Mouse (Mus musculus): Measurements from ENCODE around the gene Zfp709. TPM values are rescaled to one million over a fixed set of nuclear protein-coding genes. Genes with fewer than 3 reads are reported as not detected.
"Not testable (repeated sequence)": the region's sequence is repeated elsewhere in the genome, so short reads cannot be mapped to it uniquely, and the experiment has no call there.

Gene Zfp709
- polyA plus RNA-seq (2012; ENCODE audit: insufficient read depth, low replicate concordance), result 0.37 and 0.64 TPM in 2 replicates

DNA sequence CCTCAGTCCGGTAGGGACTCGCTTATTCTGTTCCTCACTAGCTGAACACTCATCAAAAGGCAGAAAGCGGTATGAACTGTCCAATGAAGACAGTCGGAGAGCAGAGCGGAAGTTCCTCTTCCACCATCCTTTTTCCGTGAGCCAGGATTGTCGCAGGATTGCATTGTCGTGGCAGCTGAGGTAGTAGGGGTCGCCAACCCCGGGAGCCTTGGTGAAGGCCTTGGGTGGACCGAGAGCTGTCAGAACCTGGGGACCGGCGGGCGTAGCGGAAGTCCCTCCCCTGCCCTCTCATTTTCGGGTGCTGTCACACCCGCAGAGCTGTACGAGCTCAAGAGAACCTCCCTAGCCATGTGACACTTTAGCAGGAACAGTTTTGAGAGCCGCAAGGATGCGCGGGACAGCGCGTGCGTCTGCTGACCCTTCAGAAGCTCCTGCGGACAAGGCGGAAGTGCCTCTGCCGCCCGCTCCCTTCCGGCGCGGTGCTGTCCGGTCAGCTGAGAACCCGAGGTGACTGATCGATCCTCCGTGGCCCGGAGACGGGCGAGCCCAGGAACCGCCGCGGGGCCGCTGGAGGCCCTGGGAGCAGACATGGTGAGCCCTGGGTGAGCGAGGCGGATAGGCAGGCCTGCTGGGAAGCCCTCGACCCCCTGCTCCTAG lies at the start of gene Zfp709:
Gene Zfp709 (plus strand): TSS at position 402 of the 657 bp plus-strand sequence.
- peak within 1 kb of the TSS; percentile 92 for H3K4me3 ChIP-seq (replicated peaks)
- peaks cover 36% of the 10 kb centered on the region for H3K9me3 ChIP-seq
- no peak for TF ChIP-seq GATA1 (IDR thresholded peaks at IDR 0.05; ENCODE audit: borderline replicate concordance, low read length)
- no peak for TF ChIP-seq FLI1 (IDR thresholded peaks at IDR 0.05; ENCODE audit: low read length)
- peaks cover 8% of the 10 kb centered on the region; the same call in 1 of the 2 replicates for H3K4me1 ChIP-seq
- peaks cover 9% of the 10 kb centered on the region for H3K27me3 ChIP-seq (replicated peaks)
- H3K36me3 ChIP-seq (replicated peaks; ENCODE audit: low read length), result peaks cover 20% of the 10 kb centered on the region

DNA sequence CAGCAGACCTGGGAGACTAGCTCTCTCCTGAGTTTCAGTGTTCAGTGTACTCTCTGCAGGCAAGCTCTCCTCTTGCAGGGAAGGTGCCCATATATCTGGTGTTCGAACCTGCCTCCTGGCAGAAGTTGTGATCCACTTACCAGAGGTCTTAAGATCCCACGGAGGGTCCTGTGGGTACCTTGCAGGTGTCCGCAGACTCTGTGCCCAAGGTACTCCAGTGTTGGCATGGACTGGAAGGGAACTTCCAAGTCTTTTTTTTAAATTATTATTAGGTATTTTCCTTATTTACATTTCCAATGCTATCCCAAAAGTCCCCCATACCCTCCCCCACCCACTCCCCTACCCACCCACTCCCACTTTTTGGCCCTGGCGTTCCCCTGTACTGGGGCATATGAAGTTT lies 43.6 kb upstream of the Zfp709 start:
- H3K36me3 ChIP-seq (replicated peaks; ENCODE audit: low read length); H3K27me3 ChIP-seq (replicated peaks); H3K4me3 ChIP-seq (replicated peaks); H3K4me1 ChIP-seq; H3K9me3 ChIP-seq: not testable (repeated sequence)

DNA sequence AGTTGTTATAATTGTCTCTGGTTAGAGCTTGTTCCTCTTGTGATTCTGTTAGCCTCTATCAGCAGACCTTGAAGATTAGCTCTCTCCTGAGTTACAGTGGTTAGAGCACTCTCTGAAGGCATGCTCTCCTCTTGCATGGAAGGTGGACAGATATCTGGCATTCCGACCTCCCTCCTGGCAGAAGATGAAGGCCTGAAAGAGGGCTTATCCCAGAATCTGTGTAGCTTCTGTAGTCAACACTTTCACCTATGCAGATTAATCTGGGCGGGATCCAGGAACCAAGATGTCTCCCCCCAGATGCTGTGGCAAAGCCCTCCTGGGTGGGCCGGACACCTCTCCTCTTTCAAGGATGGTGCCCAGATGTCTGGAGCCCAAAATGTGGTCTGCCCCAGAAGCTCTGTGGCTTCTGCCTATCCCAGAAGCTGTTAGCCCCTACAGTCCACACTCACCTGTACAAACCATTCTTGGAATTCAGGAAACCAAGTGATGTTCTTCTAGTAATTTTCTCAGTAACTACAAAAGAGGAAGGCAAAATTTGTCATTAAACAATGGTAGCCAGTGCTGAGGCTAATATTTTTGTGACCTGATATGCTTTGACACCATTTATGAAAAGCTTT lies 40.5 kb upstream of the Zfp709 start:
- H3K4me3 ChIP-seq (replicated peaks); H3K27me3 ChIP-seq (replicated peaks); H3K4me1 ChIP-seq; H3K36me3 ChIP-seq (replicated peaks; ENCODE audit: low read length); H3K9me3 ChIP-seq: not testable (repeated sequence)

- not testable (repeated sequence) for H3K4me1 ChIP-seq; H3K4me3 ChIP-seq (replicated peaks); H3K9me3 ChIP-seq; H3K36me3 ChIP-seq (replicated peaks; ENCODE audit: low read length); H3K27me3 ChIP-seq (replicated peaks)
Measured at GRCm38 (mm10) chr8:71842476-71842875, 39.3 kb upstream of the Zfp709 start.

- not testable (repeated sequence) for H3K4me3 ChIP-seq (replicated peaks); H3K27me3 ChIP-seq (replicated peaks); H3K4me1 ChIP-seq; H3K36me3 ChIP-seq (replicated peaks; ENCODE audit: low read length); H3K9me3 ChIP-seq
Measured at GRCm38 (mm10) chr8:71844453-71844852, 37.4 kb upstream of the Zfp709 start.

- H3K36me3 ChIP-seq (replicated peaks; ENCODE audit: low read length); H3K27me3 ChIP-seq (replicated peaks); H3K9me3 ChIP-seq; H3K4me3 ChIP-seq (replicated peaks); H3K4me1 ChIP-seq: not testable (repeated sequence)
Measured at GRCm38 (mm10) chr8:71845993-71846483, 35.8 kb upstream of the Zfp709 start.

- H3K9me3 ChIP-seq; H3K4me3 ChIP-seq (replicated peaks); H3K4me1 ChIP-seq; H3K27me3 ChIP-seq (replicated peaks); H3K36me3 ChIP-seq (replicated peaks; ENCODE audit: low read length): not testable (repeated sequence)
Measured at GRCm38 (mm10) chr8:71846745-71847144, 35.1 kb upstream of the Zfp709 start.

- H3K4me1 ChIP-seq; H3K4me3 ChIP-seq (replicated peaks); H3K9me3 ChIP-seq; H3K27me3 ChIP-seq (replicated peaks); H3K36me3 ChIP-seq (replicated peaks; ENCODE audit: low read length): not testable (repeated sequence)
Measured at GRCm38 (mm10) chr8:71851014-71851413, 30.8 kb upstream of the Zfp709 start.

- H3K9me3 ChIP-seq; H3K36me3 ChIP-seq (replicated peaks; ENCODE audit: low read length); H3K27me3 ChIP-seq (replicated peaks); H3K4me3 ChIP-seq (replicated peaks); H3K4me1 ChIP-seq: not testable (repeated sequence)
Measured at GRCm38 (mm10) chr8:71853360-71853759, 28.5 kb upstream of the Zfp709 start.

DNA sequence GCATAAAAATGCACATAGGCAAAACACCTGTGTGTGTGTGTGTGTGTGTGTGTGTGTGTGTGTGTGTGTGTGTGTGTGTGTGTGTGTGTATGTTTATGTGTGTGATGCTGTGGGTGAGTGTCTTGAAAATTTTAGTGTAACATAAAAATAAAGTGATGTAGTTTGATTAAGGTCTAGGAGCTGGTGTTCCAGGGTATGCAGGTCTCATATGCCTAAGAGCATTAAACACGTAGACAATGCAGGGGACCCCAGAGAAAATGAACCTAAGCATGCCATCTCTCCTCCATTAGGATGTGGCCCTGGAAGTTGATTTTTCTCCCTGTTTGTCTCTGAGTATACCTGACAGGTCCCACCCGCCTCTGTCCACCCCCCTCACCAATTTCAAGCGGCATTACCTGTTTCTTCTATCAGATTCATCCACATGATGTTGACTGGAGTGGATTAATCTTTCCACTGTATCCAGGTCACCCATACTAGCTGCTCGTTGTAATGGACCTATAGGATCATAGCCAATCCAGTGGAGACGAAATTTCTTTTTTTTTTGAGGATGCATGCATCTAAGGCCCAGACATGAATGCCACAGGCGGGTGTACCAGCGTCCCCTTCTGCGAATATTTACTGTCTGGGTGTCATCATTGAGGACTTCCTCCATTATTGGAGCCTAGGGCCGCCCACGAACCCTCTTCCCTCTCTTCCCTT lies 25.0 kb upstream of the Zfp709 start:
- H3K36me3 ChIP-seq (replicated peaks; ENCODE audit: low read length); H3K4me1 ChIP-seq: not testable (repeated sequence)

DNA sequence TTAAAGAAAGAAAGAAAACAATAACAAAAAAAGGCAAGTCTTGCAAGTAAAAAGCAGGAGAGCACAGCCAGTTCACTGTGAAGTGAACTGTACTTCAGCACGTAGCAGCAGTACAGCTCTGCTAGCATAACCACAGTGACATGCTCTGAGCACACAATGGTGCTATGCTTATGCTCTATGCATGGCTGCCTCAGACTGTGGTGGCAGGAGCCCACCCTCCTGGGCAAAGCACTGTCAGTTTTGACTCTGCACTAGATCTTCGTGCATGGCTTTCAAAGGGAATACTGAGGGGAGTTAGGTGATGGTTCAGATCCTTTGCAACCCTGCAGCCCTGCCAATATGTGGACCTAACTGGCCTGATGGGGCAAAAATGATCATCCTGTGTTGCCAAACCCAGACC lies 24.5 kb upstream of the Zfp709 start:
- H3K27me3 ChIP-seq (replicated peaks); H3K9me3 ChIP-seq; H3K36me3 ChIP-seq (replicated peaks; ENCODE audit: low read length); H3K4me3 ChIP-seq (replicated peaks); H3K4me1 ChIP-seq: not testable (repeated sequence)

More for the DNA sequence above, 25.0 kb upstream of the Zfp709 start:
- H3K27me3 ChIP-seq (replicated peaks); H3K9me3 ChIP-seq; H3K4me3 ChIP-seq (replicated peaks): not testable (repeated sequence)

DNA sequence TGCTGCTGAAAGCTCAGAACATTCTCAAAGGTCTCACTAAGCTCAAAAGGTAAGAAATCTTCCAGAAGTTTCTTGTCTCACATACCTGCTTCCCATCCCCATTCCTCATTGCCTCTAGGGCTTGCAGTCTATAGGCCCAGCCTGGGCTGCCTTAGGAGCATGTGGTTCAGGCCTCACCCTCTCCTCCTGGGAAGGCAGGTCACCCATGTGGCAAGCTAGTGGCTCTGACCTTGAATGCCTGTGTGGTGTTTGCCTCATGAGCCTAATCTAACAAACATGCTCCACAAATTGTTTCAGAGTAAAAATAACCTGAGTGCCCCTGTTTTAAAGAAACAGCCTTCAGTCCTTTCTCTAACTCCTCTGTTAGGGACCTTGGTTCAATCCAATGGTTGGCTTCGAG lies 20.3 kb upstream of the Zfp709 start:
- not testable (repeated sequence) for H3K36me3 ChIP-seq (replicated peaks; ENCODE audit: low read length); H3K27me3 ChIP-seq (replicated peaks); H3K4me1 ChIP-seq; H3K4me3 ChIP-seq (replicated peaks); H3K9me3 ChIP-seq

GRCm38 (mm10) chr8:71862038-71862437 lies 19.8 kb upstream of the Zfp709 start:
- H3K4me3 ChIP-seq (replicated peaks); H3K9me3 ChIP-seq; H3K4me1 ChIP-seq; H3K36me3 ChIP-seq (replicated peaks; ENCODE audit: low read length); H3K27me3 ChIP-seq (replicated peaks): not testable (repeated sequence)

DNA sequence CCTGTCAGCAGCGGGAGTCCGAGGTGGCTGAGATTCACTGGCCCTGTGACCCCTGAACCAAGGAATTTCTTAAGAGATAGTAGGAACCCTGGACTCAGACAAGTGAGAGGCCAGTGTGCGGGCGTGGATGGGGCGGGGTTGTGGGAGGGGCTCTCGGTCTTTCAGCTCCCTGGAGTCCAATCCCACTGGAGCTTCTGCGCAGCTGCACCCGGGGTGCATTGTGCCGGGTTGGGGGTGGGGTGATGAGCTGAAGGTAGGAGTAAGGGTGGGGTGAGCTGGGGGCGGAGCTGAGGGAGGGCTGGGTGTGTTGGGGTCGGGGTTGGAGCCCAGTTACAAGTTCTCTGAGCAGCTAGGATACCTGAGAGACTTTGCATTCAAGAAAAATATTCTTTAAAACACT lies 18.8 kb downstream of the Zfp709 start:
- H3K27me3 ChIP-seq (replicated peaks); H3K36me3 ChIP-seq (replicated peaks; ENCODE audit: low read length); H3K4me1 ChIP-seq; H3K4me3 ChIP-seq (replicated peaks): not testable (repeated sequence)
- H3K9me3 ChIP-seq, result peaks cover 12% of the 10 kb centered on the region; the same call in 1 of the 2 replicates

DNA sequence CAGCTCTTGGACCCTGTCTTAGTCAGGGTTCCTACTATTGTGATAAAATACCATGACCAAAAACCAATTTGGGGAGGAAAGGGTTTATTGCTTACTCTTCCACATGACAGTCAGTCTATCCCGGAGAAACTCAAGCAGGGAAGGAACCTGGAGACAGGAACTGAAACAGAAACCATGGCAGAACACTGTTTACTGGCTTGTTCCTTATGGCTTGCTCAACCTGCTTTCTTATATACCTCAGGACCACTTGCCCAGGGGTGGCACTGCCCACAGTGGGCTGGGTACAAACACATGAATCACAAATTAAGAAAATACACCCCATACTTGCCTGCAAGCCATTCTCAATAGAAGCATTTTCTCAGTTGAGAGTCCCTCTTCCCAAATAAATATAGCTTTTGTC lies 21.3 kb downstream of the Zfp709 start:
- H3K36me3 ChIP-seq (replicated peaks; ENCODE audit: low read length); H3K27me3 ChIP-seq (replicated peaks); H3K4me1 ChIP-seq; H3K4me3 ChIP-seq (replicated peaks): not testable (repeated sequence)
- peaks cover 15% of the 10 kb centered on the region for H3K9me3 ChIP-seq
